Mouse (Mus musculus): ENCODE results near the gene Zfp706.

Zfp706 gene

GRCm38 (mm10) chr15:36979488-36980201 lies 27.9 kb downstream of the Zfp706 start:
- DNase-seq (ENCODE audit: low read depth, low spot score), result peak; percentile 30

DNA sequence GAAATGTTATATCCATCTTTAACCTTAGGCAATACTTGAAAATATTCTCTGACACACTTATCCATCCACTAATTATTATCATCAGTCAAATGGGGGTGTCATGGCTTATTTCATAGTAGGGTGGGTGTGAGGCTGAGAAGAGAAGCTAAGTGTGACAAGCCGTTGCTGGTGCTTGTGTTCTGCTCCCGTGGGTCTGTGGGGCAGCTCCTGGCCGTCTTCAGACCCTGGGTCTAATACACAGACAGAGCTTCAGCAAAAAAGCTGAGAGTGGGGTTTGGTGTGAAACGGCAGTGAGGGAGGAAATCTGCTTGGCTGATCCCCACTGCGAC lies 28.4 kb downstream of the Zfp706 start:
- DNase-seq (ENCODE audit: low read depth, low spot score), result no peak

DNA sequence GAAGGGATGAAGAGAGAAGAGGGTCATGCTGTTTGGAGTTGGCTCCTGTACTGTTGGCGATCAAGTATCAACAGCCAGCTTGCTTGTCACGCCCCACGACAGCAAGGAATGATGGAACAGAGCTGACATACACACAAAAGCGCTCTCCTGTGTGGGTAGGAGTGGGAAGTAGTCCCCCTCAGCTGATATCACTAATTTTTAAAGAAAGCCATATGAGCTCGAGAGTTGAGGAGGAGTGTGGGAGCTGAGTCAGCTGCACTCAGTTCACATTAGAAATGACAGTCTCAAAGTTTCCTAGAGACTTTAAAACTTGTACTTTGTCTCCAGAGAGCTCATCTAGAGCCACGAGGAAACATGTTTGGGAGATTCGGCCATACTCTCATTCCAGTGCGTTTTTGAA lies 29.8 kb downstream of the Zfp706 start:
- DNase-seq (ENCODE audit: low read depth, low spot score), result no peak

- DNase-seq (ENCODE audit: low read depth, low spot score), result no peak
Observed at GRCm38 (mm10) chr15:36975690-36976089, 31.9 kb downstream of the Zfp706 start.

GRCm38 (mm10) chr15:36975256-36975620 lies 32.3 kb downstream of the Zfp706 start:
- DNase-seq (ENCODE audit: low read depth, low spot score), result no peak

GRCm38 (mm10) chr15:36974614-36975255 lies 32.8 kb downstream of the Zfp706 start:
- no peak for DNase-seq (ENCODE audit: low read depth, low spot score)

GRCm38 (mm10) chr15:36973714-36974113 lies 33.9 kb downstream of the Zfp706 start:
- no peak for DNase-seq (ENCODE audit: low read depth, low spot score)

DNA sequence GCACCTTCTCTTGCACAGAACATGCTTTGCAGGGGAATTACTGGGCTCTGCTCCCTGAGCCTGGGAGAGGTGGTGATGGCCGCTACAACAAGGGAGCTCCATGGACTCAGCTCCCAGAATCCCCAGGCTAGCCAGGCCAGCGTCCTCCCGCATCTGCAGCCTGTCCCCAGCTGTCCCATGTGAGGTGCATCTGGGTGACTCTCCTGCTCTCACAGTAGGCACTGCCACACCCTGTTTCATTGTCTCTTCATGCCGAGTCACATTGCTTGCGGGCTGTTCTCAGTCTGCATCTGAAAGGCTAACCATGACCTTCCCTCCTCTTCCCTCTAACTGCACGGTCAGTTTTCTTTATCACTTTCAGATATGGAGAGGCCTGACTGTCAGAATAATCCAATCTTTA lies 34.3 kb downstream of the Zfp706 start:
- DNase-seq (ENCODE audit: low read depth, low spot score), result no peak

DNA sequence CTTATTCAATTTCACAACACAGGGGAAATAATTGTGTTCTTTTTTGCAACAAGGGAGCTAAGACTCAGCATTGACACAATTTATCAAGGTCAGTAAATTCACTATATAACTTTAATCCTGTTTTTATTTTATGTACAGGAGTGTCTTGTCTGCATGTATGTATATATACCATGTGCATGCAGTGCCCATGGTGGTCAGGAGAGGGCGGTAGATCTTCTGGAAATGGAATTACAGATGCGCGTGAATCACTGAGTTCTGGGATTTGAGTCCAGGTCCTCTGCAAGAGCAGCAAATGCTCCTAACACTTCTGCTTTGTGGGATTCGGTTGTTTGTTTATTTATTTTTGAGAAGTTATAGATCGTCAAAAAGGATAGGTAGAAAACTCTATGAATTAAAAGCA lies 37.8 kb downstream of the Zfp706 start:
- no peak for DNase-seq (ENCODE audit: low read depth, low spot score)

- DNase-seq (ENCODE audit: low read depth, low spot score), result no peak
Observed at GRCm38 (mm10) chr15:36968295-36968694, 39.3 kb downstream of the Zfp706 start.

GRCm38 (mm10) chr15:36967381-36968211 lies 40.0 kb downstream of the Zfp706 start:
- peak; percentile 55 for DNase-seq (ENCODE audit: low read depth, low spot score)

DNA sequence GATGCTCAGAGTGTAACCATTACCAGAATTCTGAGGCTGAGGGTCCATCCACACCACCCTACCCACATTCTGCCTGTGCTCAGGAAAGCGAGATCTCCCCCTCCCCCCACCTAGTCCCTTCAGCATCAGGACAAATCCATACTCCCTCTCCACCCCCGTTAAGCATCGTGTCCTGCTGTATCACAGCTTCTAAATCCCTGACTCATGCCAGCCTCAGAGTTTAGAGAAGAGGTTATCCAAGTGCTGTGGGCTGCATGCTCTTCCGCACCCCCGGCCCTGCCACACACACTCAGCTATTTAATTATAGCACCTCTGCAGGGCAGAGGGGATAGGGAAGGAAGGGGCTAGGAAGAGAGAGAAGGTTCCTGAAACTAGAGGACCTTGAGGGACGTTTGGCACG lies 40.6 kb downstream of the Zfp706 start:
- no peak for DNase-seq (ENCODE audit: low read depth, low spot score)

GRCm38 (mm10) chr15:36966466-36966865 lies 41.1 kb downstream of the Zfp706 start:
- no peak for DNase-seq (ENCODE audit: low read depth, low spot score)

- DNase-seq (ENCODE audit: low read depth, low spot score), result no peak
Observed at GRCm38 (mm10) chr15:36965743-36966142, 41.8 kb downstream of the Zfp706 start.

DNA sequence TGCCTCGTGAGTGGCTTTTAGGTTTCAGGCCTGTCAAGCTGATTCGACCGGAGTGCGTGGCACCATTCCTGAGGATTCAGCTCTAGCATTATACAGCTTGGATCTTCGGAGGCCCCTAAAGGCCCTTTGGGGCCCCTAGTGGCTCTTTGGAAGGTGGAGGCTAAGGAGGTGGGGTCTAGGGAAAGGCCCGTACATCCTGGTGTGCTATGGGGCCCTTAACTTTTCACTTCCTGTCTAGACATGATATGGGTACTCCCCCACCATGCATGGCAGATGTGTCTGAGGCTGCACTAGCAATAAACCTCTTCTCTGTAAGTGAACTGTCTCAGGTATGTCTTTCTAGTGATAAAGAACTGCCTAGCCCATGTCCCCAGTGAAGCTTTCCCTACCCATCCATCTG lies 44.6 kb downstream of the Zfp706 start:
- no peak for DNase-seq (ENCODE audit: low read depth, low spot score)

GRCm38 (mm10) chr15:36960876-36961237 lies 46.7 kb downstream of the Zfp706 start:
- no peak for DNase-seq (ENCODE audit: low read depth, low spot score)

DNA sequence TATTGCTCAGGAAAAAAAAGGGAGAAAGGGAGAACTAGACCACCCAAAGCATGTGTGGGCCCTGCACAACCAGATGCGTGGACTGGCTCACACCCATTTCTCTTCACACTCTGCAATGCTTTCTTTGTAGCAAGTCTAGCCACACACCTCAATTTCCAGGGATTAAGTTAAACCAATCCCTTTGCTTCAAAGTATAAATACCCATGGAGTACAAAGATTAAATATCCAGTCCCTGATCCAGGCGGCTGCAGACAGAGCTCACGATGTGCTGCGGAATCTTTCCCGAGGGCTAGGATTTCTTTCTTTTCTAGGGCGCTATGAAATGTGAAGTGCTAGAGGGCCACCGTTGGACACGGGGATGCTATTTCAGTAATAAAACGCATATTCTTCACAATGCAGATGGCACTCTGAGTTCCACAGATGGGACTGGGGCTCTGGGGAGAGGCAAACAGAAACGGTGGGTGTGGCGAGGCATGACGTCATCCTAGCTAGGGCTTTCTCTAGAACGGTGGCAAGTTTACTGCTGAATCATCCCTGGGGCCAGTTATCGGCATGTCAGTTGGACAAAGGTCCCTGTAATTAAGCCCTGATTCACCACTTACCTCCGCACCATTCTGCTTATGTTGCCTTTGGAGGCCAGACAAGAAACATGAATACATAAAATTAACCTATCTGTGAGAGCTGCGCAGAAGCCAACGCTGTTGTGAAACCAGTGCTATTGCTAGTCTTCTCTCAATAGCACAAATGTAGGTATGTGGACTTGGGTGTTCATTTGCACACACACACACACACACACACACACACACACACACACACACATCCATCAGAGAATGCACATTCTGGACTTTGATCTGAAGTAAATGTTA lies 47.3 kb downstream of the Zfp706 start:
- DNase-seq (ENCODE audit: low read depth, low spot score), result peak; percentile 19

DNA sequence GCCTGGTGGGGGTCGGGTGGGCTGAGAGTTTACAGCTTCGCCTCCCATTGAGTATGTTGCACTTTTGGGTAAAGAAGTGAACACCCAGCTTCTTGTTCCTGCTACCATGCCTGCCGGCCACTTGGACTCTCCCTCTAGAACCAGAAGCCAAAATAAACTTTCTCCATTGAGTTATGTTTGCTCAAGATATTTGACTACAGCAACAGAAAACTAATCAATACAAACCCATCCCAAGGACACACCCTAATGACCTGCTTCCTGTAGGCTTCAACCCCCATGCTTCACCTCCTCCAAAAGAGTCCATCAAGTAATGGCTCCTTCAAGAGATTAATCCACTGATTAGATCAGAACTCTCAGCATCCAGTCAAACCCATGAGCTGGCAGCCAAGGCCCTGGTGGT lies 51.4 kb downstream of the Zfp706 start:
- DNase-seq (ENCODE audit: low read depth, low spot score), result no peak

DNA sequence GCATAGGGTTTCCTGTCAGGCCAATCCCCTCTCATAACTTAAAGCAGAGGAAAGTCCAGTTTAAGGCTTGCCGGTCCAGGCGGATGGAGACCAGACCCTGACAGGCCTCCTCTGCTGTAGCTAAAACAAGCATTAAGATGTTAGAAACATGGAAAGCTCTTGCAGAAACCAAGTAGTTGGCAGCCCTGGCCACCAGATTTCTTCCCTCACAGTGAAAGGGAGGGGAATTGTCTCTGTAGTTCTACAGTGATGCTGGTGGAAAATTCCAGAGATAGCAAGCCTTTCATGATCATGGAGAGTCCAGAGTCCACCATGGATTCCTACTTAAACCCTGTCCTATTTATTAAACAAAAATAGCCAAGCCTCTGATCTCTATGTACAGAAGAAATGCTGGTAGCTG lies 57.3 kb downstream of the Zfp706 start:
- no peak for DNase-seq (ENCODE audit: low read depth, low spot score)

- no peak for DNase-seq (ENCODE audit: low read depth, low spot score)
Observed at GRCm38 (mm10) chr15:36948866-36949546, 58.6 kb downstream of the Zfp706 start.
